ENCODE assay signal across 16 mouse cellular contexts in the genomic region with DNA sequence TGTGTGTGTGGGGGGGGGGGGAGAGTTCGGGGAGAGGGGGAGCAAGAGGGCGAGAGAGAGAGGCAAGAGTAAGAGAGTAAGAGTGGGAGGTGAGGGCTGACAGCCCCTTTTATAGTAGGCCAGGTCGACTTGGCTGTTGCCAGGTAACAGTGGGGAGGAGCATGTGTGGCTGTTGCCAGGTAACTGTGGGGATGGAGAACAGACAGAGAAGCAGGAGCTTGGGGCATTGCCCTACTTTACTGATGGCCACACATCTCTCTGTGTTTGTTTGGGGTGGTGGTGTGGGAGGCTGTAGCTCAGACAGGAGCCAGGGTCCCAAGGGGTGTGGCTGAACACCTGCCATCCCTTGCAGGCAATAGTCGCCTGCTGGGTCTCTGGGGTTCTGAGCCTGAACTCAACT.
A peak's percentile ranks its signal among the peaks of the same experiment; 100 is the strongest.
DNase-seq lines count a peak whose midpoint lies in the region; ATAC-seq and TF ChIP-seq lines count a peak whose summit lies in the region.
"Had no signal": no experiment of that assay in that cellular context is flagged by ENCODE, and none has a peak within 500 bp of the region (broad histone marks: within the 10 kb centered on the region; RNA-seq: fewer than 3 reads in every experiment).

No protein-coding gene starts in this region.

- no peak overlapping the region for H3K4me3 ChIP-seq in left cerebral cortex, adult 2 months
- peak overlapping the region; percentile 33 for H3K4me3 ChIP-seq in testis, adult 2 months (ENCODE audit: control insufficient read depth, low read depth, low read length)
- H3K4me3 ChIP-seq in hindbrain, embryonic 14.5 days (replicated peaks; ENCODE audit: low read length): no peak overlapping the region
- H3K4me3 ChIP-seq: gastrocnemius, adult 2 months; liver, embryonic 15.5 days had no signal

- TF ChIP-seq CTCF in left cerebral cortex, adult 2 months (IDR thresholded peaks at IDR 0.05): no peak
- TF ChIP-seq CTCF in testis, adult 2 months (IDR thresholded peaks at IDR 0.05; ENCODE audit: control insufficient read depth, insufficient read depth, insufficient replicate concordance, low read depth, low read length): no peak

- intact Hi-C loops in left cerebral cortex, adult 2 months (cut with DNase I): no loop called here

- H3K4me2 ChIP-seq in hindbrain, embryonic 14.5 days (replicated peaks): no peak overlapping the region
- H3K4me2 ChIP-seq: heart, embryonic 11.5 days; liver, embryonic 15.5 days had no signal

- H3K27me3 ChIP-seq in testis, adult 2 months (ENCODE audit: control insufficient read depth, insufficient read depth, low read length): no peaks in the 10 kb centered on the region
- no peaks in the 10 kb centered on the region for H3K27me3 ChIP-seq in hindbrain, embryonic 14.5 days (ENCODE audit: control insufficient read depth, insufficient read depth, low read length)
- H3K27me3 ChIP-seq: liver, embryonic 15.5 days had no signal

- H3K36me3 ChIP-seq in testis, adult 2 months (ENCODE audit: control insufficient read depth, insufficient read depth, low read length): no peaks in the 10 kb centered on the region
- H3K36me3 ChIP-seq in hindbrain, embryonic 14.5 days (replicated peaks; ENCODE audit: control insufficient read depth, insufficient read depth): no peaks in the 10 kb centered on the region
- H3K36me3 ChIP-seq: liver, embryonic 15.5 days had no signal

- H3K4me1 ChIP-seq in testis, adult 2 months (ENCODE audit: control insufficient read depth, insufficient read depth, low read length): peaks cover 3% of the 10 kb centered on the region
- no peaks in the 10 kb centered on the region for H3K4me1 ChIP-seq in hindbrain, embryonic 14.5 days (replicated peaks; ENCODE audit: control insufficient read depth, insufficient read depth, low read length)
- H3K4me1 ChIP-seq: liver, embryonic 15.5 days had no signal

- ATAC-seq in hindbrain, embryonic 14.5 days (ENCODE audit: low FRiP score): 0 out of 2 replicates have a peak, but pooled peaks have one; percentile 21
- 0 out of 2 replicates have a peak, but pooled peaks have one; percentile 9 for ATAC-seq in neutrophil, adult 5-6 weeks (ENCODE audit: extremely low read depth, insufficient number of reproducible peaks, low FRiP score, poor library complexity, severe bottlenecking)
- ATAC-seq: activated CD4-positive, CD25-positive, alpha-beta regulatory T cell, adult 4 months had no signal

- H3K9me3 ChIP-seq in hindbrain, embryonic 14.5 days (ENCODE audit: control insufficient read depth, low read length): no peaks in the 10 kb centered on the region
- H3K9me3 ChIP-seq: liver, embryonic 15.5 days had no signal

- H3K27ac ChIP-seq in left cerebral cortex, adult 2 months: no peak overlapping the region
- H3K27ac ChIP-seq in testis, adult 2 months (ENCODE audit: control insufficient read depth, insufficient read depth, low read depth, low read length): no peak overlapping the region
- H3K27ac ChIP-seq in hindbrain, embryonic 14.5 days: no peak overlapping the region
- H3K27ac ChIP-seq: gastrocnemius, adult 2 months; liver, embryonic 15.5 days had no signal

- WGBS in hindbrain, embryonic 14.5 days: 38% methylated on average over 2 of the region's 4 CpGs

- H3K9ac ChIP-seq in hindbrain, embryonic 14.5 days: no peak overlapping the region
- H3K9ac ChIP-seq: liver, embryonic 15.5 days had no signal

- peak; percentile 17 to 18 for DNase-seq in left cerebral cortex, adult 2 months (ENCODE audit: extremely low spot score in 1 of 2, low spot score in 2 of 2)
- no peak for DNase-seq in left cerebral cortex, adult 9 months (ENCODE audit: low spot score in 2 of 2)
- no peak for DNase-seq in testis, postnatal 14 days (ENCODE audit: low spot score)
- DNase-seq in hindbrain, embryonic 14.5 days (ENCODE audit: low spot score): no peak
- DNase-seq in layer of hippocampus, adult 8-10 months (ENCODE audit: low spot score in 2 of 2): no peak
- no peak for DNase-seq in gastrocnemius, postnatal 10 days
- DNase-seq: adrenal gland, postnatal 36 days; cerebellum, adult 11 months; gastrocnemius, adult 2 months; kidney, adult 9 months; lung, postnatal 14 days had no signal

- TF ChIP-seq POLR2A in testis, adult 2 months (IDR thresholded peaks at IDR 0.05; ENCODE audit: control insufficient read depth, low read depth, low read length): peak; percentile 33; the same call in 1 of the 2 replicates

Comparison
In these comparisons a context has a peak if more than half of its experiments do, and no peak if none do; other contexts are left out.
1. DNase-seq: peak in left cerebral cortex, adult 2 months (2 of 2); none in left cerebral cortex, adult 9 months (0 of 2), testis, postnatal 14 days (single experiment), hindbrain, embryonic 14.5 days (single experiment), layer of hippocampus, adult 8-10 months (0 of 2) and gastrocnemius, postnatal 10 days (single experiment).